Mouse (Mus musculus) lung, embryonic 14.5 days (tissue): ENCODE measurements at regions not wholly inside any gene's neighbourhood (a gene's known extent, or its start where the extent isn't known, plus 50 kb on each side); places are given as distances from the start of the nearest gene placed in this dataset.
"Not testable (repeated sequence)": the region's sequence is repeated elsewhere in the genome, so short reads cannot be mapped to it uniquely, and the experiment has no call there.

Experiments
- ATAC-seq: fragments of 200-750 bp; cut with Nextera tagmentation; 2 replicates; pipeline ENCODE4 v1.8.0; 2017; ENCODE audit warnings: mild to moderate bottlenecking, moderate TSS enrichment, moderate library complexity; ENCODE audit not compliant: insufficient read depth
- DNase-seq: peaks from one replicate; pipeline ENCODE4 v3.0.0-alpha.2; 2015
- H3K27ac ChIP-seq: fragments of 300-500 bp; sonication (generic); 2 replicates; pipeline ENCODE4 v1.5.1; 2014; ENCODE audit warnings: low read depth, mild to moderate bottlenecking, moderate library complexity
- H3K27me3 ChIP-seq: fragments of 300-500 bp; sonication (generic); 2 replicates; pipeline ENCODE4 v1.6.1; 2014; ENCODE audit warnings: low read length, control low read depth; ENCODE audit not compliant: insufficient read depth
- H3K36me3 ChIP-seq: fragments of 300-500 bp; sonication (generic); 2 replicates; pipeline ENCODE4 v1.6.1; 2014; ENCODE audit warnings: control low read depth; ENCODE audit not compliant: insufficient read depth
- H3K4me1 ChIP-seq: fragments of 300-500 bp; sonication (generic); 2 replicates; pipeline ENCODE4 v1.6.1; 2014; ENCODE audit warnings: antibody characterized with exemption, control low read depth; ENCODE audit not compliant: insufficient read depth
- H3K4me2 ChIP-seq: fragments of 300-500 bp; sonication (generic); 2 replicates; pipeline ENCODE4 v1.6.1; 2014; ENCODE audit warnings: mild to moderate bottlenecking
- H3K4me3 ChIP-seq: fragments of 300-500 bp; sonication (generic); 2 replicates; pipeline ENCODE4 v1.5.1; 2014; ENCODE audit warnings: low read depth, low read length
- H3K9ac ChIP-seq: fragments of 300-500 bp; sonication (generic); 2 replicates; pipeline ENCODE4 v1.6.1; 2014
- H3K9me3 ChIP-seq: fragments of 300-500 bp; sonication (generic); 2 replicates; pipeline ENCODE4 v1.6.1; 2016; ENCODE audit warnings: low read depth, low read length, control low read depth
- CTCF ChIP-seq: IDR thresholded peaks from 2 replicates; pipeline ENCODE4 v1.5.1; 2016; ENCODE audit warnings: antibody characterized with exemption, low read depth
- WGBS: fragments of 180-500 bp; shearing (Covaris S2); extraction: QIAGEN DNeasy Blood & Tissue Kit; methylation state at CpG from one replicate; pipeline ENCODE4 v1.1.7; 2014; 5-methylcytosine and 5-hydroxymethylcytosine counted together

GRCm38 (mm10) chr8:51409123-51409522, 2102.4 kb upstream of the Aga start:
- WGBS = 39% methylated on average over 1 of the region's 1 CpGs

DNA sequence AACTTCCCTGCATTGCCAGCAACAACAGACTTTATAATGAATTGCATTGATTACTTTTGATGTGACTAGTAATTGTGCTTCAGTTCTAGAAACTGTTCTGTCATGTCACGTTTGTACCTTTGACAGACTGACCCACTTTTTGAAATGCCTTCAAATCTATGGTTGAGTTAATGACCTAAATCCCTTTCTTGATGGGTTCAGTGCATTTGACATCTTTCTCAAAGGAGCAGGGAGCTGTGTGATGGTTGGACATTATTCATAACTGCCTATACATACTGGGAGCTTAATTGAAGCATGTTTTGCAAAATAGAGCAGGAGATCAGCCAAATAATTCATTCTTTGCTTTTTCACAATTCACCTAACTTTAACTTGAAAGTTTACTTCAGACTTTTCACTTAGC, 2083.1 kb upstream of the Aga start:
- Histone ChIP-seq H3K36me3 (no peaks in the 10 kb centered on the region), H3K9ac (no peak overlapping the region), H3K4me1 (no peaks in the 10 kb centered on the region), H3K9me3 (no peaks in the 10 kb centered on the region), H3K27ac (no peak overlapping the region), H3K4me3 (no peak overlapping the region), H3K27me3 (no peaks in the 10 kb centered on the region), H3K4me2 (no peak overlapping the region)
- ATAC-seq = no peak
- DNase-seq = no peak
- 78% methylated on average over 1 of the region's 1 CpGs for WGBS
- no peak for TF ChIP-seq CTCF

More at GRCm38 (mm10) chr8:51409123-51409522, 2102.4 kb upstream of the Aga start:
- Histone ChIP-seq H3K9me3 (peaks cover 3% of the 10 kb centered on the region; the same call in 1 of the 2 replicates), H3K27ac (no peak overlapping the region), H3K4me1 (no peaks in the 10 kb centered on the region), H3K36me3 (no peaks in the 10 kb centered on the region), H3K9ac (no peak overlapping the region), H3K4me3 (no peak overlapping the region), H3K4me2 (no peak overlapping the region), H3K27me3 (no peaks in the 10 kb centered on the region)
- DNase-seq = no peak
- no peak for ATAC-seq
- no peak for TF ChIP-seq CTCF

DNA sequence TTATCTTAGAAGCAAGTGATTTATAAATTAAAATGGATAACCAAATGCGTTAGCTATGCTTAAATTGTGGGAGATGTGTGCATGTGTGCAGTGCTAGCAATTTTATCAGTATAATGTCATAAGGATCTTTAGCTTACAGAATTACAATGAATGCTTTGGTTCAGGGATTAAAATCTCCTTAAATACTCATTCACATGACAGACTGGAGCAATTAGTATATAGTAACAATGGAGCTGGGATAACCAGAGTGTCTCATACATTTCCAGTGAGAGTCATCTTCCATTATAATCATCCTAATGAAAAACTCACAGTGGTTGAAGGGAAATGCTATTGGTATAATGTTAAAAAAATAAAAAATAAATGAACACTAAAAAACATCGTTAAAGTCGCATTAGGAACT, 2082.7 kb upstream of the Aga start:
- Histone ChIP-seq H3K27me3 (no peaks in the 10 kb centered on the region), H3K4me3 (no peak overlapping the region), H3K4me2 (no peak overlapping the region), H3K27ac (no peak overlapping the region), H3K4me1 (no peaks in the 10 kb centered on the region), H3K36me3 (no peaks in the 10 kb centered on the region), H3K9me3 (no peaks in the 10 kb centered on the region), H3K9ac (no peak overlapping the region)
- no peak for ATAC-seq
- DNase-seq = no peak
- WGBS = 78% methylated on average over 3 of the region's 3 CpGs
- TF ChIP-seq CTCF = no peak

GRCm38 (mm10) chr8:51447636-51448035, 2063.9 kb upstream of the Aga start:
- Histone ChIP-seq H3K9ac (no peak overlapping the region), H3K9me3 (no peaks in the 10 kb centered on the region), H3K27ac (no peak overlapping the region), H3K4me1 (no peaks in the 10 kb centered on the region), H3K4me2 (no peak overlapping the region), H3K4me3 (no peak overlapping the region), H3K36me3 (no peaks in the 10 kb centered on the region), H3K27me3 (no peaks in the 10 kb centered on the region)
- DNase-seq (peak; percentile 59), ATAC-seq (no peak)
- no peak for TF ChIP-seq CTCF
- WGBS = 54% methylated on average over 5 of the region's 5 CpGs

- no peak overlapping the region for H3K4me2 ChIP-seq
- no peak overlapping the region for H3K4me3 ChIP-seq
- no peak overlapping the region for H3K9ac ChIP-seq
- no peaks in the 10 kb centered on the region for H3K27me3 ChIP-seq
- no peak for TF ChIP-seq CTCF
- H3K27ac ChIP-seq = no peak overlapping the region
- no peaks in the 10 kb centered on the region for H3K4me1 ChIP-seq
- 42% methylated on average over 2 of the region's 2 CpGs for WGBS
- DNase-seq (no peak), ATAC-seq (no peak)
- no peaks in the 10 kb centered on the region for H3K9me3 ChIP-seq
- no peaks in the 10 kb centered on the region for H3K36me3 ChIP-seq
Measured at GRCm38 (mm10) chr8:51448600-51448999, 2062.9 kb upstream of the Aga start.

DNA sequence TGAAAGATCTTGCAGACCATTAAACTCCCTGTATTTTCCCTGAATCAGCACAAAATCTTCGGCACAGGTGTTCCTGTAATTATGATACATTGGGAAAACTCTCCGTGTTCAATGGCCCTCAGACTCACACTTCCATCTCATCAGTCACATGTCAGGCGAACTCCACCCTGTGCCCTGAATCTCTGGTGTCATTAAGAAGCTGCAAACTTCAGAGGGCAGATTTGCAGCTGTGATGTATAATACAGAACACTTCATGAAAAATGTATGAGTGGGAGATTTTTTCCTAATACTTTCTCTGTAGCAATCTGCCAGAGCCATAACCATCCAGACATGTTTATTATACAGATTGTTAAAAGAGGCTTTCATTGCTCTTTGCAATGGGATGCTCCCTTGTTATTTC, 2032.1 kb upstream of the Aga start:
- H3K27me3 ChIP-seq = no peaks in the 10 kb centered on the region
- H3K9me3 ChIP-seq = no peaks in the 10 kb centered on the region
- WGBS = 46% methylated on average over 3 of the region's 3 CpGs
- H3K4me3 ChIP-seq = no peak overlapping the region
- ATAC-seq (no peak), DNase-seq (peak; percentile 1)
- no peak overlapping the region for H3K4me2 ChIP-seq
- no peak overlapping the region for H3K9ac ChIP-seq
- no peak overlapping the region for H3K27ac ChIP-seq
- TF ChIP-seq CTCF = no peak
- no peaks in the 10 kb centered on the region for H3K4me1 ChIP-seq
- H3K36me3 ChIP-seq = no peaks in the 10 kb centered on the region

- ATAC-seq = no peak
- no peak overlapping the region for H3K9ac ChIP-seq
- H3K27me3 ChIP-seq = no peaks in the 10 kb centered on the region
- H3K9me3 ChIP-seq = no peaks in the 10 kb centered on the region
- no peak overlapping the region for H3K4me3 ChIP-seq
- H3K4me1 ChIP-seq = no peaks in the 10 kb centered on the region
- H3K4me2 ChIP-seq = no peak overlapping the region
- no peak for DNase-seq
- TF ChIP-seq CTCF = no peak
- 76% methylated on average over 4 of the region's 4 CpGs for whole genome bisulfite sequencing
- H3K27ac ChIP-seq = no peak overlapping the region
- no peaks in the 10 kb centered on the region for H3K36me3 ChIP-seq
Measured at GRCm38 (mm10) chr8:51502567-51502966, 2009.0 kb upstream of the Aga start.

DNA sequence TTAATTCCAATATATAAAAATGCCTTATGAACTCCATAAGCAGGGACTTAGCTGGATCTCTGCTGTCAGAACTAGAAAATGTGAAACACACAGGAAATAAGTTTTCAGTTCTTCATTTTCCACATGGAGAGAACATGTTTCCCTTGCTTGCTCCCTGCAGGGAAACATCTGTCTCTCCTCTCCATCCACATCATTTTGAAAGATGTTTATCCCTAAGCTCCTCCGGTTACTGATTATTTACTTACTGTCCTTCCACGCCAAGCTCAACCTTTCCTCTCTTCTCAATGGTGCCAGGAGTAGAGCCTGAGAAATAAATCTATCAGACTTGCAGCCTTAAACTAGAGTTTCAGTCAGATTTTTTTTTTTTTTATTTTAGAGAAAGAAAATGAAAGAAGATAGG, 1988.4 kb upstream of the Aga start:
- no peak overlapping the region for H3K9ac ChIP-seq
- no peaks in the 10 kb centered on the region for H3K4me1 ChIP-seq
- 32% methylated on average over 2 of the region's 2 CpGs for WGBS
- no peaks in the 10 kb centered on the region for H3K9me3 ChIP-seq
- DNase-seq (peak; percentile 80), ATAC-seq (peak; percentile 93)
- no peak overlapping the region for H3K4me2 ChIP-seq
- no peak overlapping the region for H3K4me3 ChIP-seq
- no peaks in the 10 kb centered on the region for H3K36me3 ChIP-seq
- no peak for TF ChIP-seq CTCF
- no peak overlapping the region for H3K27ac ChIP-seq
- H3K27me3 ChIP-seq = no peaks in the 10 kb centered on the region

GRCm38 (mm10) chr8:51553118-51553517, 1958.4 kb upstream of the Aga start:
- H3K4me3 ChIP-seq, H3K9me3 ChIP-seq, H3K36me3 ChIP-seq, H3K4me1 ChIP-seq, H3K9ac ChIP-seq, ATAC-seq, H3K4me2 ChIP-seq, H3K27ac ChIP-seq, H3K27me3 ChIP-seq, DNase-seq: not testable (repeated sequence)
- WGBS = 78% methylated on average over 3 of the region's 3 CpGs
